Mouse (Mus musculus): Measurements from ENCODE around the gene Pik3r6.
A peak's percentile ranks its signal among the peaks of the same experiment; 100 is the strongest.

Pik3r6 gene

DNA sequence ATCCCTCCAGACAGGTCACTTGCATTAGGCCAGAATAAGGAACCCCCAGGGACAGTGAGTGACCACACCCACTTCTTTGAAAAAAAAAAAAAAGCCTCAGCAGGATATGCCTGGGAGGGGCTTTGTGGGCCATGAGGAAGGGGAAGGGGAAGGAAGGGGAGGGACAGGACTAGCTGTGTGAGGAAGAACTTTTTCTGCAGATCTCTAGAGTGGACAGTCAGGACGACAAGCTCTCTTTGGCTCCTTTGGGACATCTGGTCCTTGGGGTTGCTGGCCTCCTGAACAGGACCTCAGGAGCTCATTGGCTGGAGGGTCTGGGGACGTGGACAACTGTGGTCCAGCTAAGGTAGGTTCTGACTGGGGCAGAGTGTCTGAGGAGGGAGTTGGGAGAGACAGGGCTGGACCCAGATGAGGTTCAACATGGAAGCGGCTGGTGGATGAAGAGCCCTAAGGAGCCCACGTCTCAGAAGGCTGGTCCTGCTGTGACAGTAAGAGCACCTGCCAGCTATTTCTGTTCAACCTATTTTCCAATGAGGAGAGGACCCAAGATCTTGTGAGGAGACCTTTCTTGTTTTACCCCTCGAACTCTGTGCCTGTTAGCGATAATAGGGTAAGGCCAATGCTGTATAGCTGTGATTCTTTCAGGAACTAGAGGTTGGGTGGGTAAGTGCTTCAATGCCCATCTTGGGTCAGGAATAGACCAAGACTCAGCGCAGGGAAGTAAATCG is at the start of gene Pik3r6:
TSS of gene Pik3r6 (plus strand) at position 118 of the 728 bp plus-strand sequence.
- no peak for DNase-seq (ENCODE audit: low spot score)

DNA sequence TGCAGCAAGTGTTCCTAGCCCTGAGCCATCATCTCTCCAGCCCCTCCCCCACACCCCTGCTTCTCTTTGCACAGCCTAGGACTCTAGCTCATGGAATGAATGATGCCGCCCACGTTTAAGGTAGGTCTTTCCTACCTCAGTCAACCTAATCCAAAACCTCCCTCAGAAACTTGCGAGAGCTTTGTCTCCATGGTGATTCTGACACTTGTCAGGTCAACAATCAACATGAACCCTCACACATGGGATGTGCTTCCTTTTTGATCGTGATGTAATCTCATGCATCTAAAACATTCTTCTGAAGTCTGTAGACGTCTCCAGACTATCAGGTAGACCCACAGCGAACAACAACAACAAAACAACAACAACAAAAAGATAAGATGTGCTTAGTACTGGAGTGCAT is 49.5 kb upstream of the Pik3r6 start:
- DNase-seq (ENCODE audit: low spot score): no peak

DNA sequence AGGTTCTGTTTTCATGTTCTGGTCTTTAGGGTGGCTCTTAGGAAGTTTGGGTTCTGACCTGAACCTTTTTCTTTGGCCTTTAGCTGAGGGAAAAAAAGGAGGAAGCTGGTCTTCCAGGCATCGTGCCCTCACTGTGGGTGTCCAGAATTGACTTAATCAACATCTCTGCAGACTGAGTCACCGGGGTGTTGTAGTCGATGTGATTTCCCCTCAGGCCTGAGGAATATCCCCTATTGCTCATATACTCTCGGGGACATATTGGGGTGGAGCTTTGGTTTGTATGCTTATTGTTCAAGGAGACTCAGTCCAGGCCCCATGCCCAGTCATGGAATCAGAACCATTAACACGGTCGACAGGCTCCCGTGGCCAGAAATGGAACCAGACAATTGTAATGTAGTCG is 44.7 kb upstream of the Pik3r6 start:
- DNase-seq (ENCODE audit: low spot score): no peak

- DNase-seq (ENCODE audit: low spot score): no peak
These were observed 43.8 kb upstream of the Pik3r6 start for GRCm38 (mm10) chr11:68459021-68459420.

GRCm38 (mm10) chr11:68459486-68459885 is 43.3 kb upstream of the Pik3r6 start:
- no peak for DNase-seq (ENCODE audit: low spot score)

DNA sequence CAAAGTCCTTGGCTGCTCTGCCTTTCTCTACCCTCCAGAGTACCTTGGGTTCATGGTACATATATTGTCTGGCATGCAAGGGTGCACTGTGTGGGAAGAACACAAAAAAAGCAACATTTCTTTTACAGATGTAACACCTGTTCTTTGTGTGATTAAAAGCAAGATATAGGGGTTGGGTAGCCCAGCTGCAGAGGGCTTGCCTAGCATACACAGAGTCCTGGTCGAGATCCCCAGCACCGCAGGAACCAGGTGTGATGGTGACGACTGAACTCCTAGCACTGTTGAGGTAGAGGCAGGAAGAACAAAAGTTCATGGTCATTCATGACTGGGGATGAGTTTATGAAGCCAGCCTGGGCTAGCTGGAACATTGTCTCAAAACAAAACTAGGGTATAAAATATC is 40.1 kb upstream of the Pik3r6 start:
- no peak for DNase-seq (ENCODE audit: low spot score)

GRCm38 (mm10) chr11:68464260-68464659 is 38.6 kb upstream of the Pik3r6 start:
- no peak for DNase-seq (ENCODE audit: low spot score)

- no peak for DNase-seq (ENCODE audit: low spot score)
These were observed 37.7 kb upstream of the Pik3r6 start for GRCm38 (mm10) chr11:68465090-68465489.

DNA sequence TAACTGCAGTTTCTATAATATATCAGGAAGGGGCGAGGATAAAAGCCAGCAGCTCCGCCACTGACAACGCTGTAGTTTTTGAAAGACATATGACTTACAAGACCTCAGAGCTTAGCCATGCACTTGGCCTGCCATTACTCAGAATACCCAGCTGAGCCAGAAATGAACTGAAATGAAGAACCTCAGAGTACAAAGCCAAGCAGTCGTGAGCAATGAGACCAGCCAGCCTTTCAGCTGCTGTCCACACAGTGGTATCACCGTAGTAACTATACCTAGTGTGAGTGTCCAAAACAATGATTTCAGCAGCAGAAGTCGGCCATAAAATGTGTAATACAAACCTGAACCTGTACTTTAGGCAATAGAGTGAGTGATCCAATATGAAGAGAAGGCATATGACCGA is 35.4 kb upstream of the Pik3r6 start:
- no peak for DNase-seq (ENCODE audit: low spot score)

GRCm38 (mm10) chr11:68467962-68468612 is 34.7 kb upstream of the Pik3r6 start:
- DNase-seq (ENCODE audit: low spot score): no peak

DNA sequence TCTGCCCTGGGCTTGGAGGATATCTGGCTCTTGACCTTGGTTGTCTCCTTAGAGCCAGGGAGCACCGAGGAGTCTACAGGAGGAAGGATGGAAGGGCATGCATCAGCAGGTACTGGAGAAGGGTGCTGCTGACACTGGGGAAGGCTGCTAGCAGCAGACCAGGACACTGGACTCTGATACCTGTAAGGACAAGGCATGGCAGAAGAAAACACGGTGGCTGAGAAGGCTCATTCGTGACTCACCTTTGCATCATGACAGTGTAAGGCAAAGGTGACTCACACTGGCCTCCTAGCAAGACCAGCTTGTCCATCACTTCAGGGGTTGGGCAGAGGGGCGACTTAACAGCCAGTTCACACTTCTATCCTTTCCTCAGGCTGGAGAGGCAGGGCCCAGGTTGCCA is 33.9 kb upstream of the Pik3r6 start:
- no peak for DNase-seq (ENCODE audit: low spot score)

DNA sequence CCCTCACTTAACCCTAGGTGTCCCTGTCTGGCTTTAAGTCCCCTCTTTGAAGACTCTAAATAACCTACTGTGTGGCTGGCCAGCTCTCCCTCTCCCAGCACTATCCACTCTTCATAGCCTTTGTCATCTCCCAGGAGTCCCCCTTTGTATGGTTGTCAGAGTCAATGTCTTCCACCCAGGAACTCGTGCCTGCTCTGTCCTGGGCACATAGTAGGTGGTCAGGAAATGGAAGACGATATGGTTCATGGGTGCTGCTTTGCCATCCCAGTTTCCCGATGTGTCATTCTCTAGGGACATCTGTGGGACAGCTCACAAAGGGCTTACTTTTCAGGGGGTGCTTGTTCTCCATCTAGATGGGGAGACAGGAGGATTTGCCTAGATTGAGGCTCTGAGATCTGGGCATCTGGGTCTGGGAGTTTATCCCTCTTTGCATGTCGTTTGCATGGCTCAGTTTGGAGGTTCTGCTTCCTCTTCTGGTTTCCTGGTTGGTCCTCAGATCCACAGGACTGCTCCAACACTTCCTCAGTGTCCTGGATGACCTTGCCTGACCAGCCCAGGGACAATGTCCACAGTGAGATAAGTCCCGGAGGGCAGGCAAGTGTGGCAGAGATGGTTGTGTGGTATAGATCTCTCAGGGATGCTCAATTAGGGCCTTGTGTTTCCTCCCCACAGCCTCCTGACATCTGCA is 30.5 kb upstream of the Pik3r6 start:
- DNase-seq (ENCODE audit: low spot score): no peak

DNA sequence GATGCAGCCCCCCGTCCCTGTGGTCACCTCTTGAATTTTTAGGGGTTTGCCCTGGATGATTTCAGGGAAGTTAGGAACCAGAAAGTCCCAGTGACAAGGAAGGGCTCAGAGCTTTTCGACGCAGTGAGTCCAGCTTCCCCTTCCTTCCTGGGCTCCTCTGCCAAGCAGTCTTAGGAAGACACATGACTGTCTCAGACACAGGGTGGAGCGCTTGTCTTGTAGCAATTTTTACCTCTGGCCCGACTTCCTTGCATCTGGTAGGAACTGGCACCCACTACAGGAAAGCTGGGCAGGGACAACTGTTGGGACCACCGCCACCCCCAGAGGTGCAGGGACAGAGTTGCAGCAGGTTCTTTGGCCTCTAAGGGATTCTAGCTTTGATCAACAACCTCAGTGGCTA is 28.2 kb upstream of the Pik3r6 start:
- no peak for DNase-seq (ENCODE audit: low spot score)

GRCm38 (mm10) chr11:68475676-68476075 is 27.1 kb upstream of the Pik3r6 start:
- no peak for DNase-seq (ENCODE audit: low spot score)

DNA sequence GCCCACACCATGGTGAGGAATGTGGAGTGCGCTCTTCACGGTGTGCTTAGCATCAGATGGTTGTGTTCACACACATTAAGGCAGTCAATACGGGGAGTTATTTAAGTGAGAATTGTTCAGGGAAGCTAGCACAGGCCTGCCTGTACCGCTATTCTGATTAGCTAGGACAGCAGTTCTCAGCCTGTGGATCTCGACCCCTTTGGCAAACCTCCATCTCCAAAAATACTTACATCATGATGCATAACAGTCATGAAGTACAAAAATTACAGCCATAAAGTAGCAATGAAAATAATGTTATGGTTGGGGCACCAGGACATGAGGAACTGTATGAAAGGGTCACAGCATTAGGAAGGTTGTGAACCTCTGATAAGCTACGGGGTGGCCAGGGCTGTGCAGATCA is 25.2 kb upstream of the Pik3r6 start:
- no peak for DNase-seq (ENCODE audit: low spot score)

DNA sequence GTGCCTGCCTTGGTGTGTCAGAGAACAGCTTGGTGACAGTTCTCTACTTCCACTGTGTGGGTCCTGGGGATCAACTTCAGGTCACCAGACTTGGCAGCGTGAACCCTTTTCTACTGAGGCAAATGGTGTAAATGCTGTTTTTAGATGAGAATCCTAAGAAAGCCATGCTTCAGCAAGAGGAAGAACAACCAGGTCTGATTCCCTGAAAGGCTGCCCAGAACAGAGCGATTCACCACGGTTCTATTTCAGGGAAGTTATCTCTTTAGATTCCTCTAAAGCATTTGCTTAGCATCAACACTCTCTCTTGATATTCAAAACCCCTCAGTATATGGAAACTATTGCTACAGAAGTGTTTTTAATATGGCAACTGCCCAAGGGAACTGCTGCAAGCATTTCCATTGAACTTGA is 24.2 kb upstream of the Pik3r6 start:
- no peak for DNase-seq (ENCODE audit: low spot score)

- no peak for DNase-seq (ENCODE audit: low spot score)
These were observed 22.2 kb upstream of the Pik3r6 start for GRCm38 (mm10) chr11:68480660-68481059.

DNA sequence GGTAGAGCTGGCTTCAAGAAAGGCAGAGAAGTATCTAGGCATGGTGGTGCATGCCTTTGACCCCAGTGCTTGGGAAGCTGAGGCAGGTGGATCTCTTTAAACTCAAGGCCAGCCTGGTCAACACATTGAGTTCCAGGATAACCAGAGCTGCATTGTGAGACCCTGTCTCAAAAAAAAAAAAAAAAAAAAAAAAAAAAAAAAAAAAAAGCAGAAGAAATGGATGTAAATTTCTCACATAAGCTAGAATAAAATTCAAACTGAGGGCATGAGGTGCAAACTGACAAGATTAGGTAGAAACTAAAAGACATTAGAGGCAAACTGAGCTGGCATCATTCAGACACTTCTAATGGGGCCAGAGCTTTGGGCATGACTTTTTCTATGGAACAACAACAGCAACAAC is 20.8 kb upstream of the Pik3r6 start:
- DNase-seq (ENCODE audit: low spot score): no peak

DNA sequence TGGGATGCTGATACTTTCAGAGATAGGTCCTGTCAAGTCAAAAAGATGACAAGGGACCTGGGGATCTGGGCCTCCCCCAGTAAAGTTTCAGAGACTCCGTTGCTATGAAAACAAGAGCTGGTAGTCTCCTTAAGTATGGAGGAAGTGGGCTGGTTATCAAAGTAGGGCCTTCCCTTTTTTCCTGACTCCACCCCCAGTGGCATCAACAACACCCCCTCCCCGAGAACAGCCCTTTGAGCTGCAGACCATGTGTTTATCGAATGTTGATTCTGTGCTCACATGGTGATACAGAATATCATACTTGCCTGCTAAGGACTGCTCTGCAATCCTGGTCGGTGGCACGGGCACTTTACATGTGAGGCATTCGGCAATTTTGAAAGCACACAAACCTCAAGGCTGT is 19.6 kb upstream of the Pik3r6 start:
- DNase-seq (ENCODE audit: low spot score): no peak

DNA sequence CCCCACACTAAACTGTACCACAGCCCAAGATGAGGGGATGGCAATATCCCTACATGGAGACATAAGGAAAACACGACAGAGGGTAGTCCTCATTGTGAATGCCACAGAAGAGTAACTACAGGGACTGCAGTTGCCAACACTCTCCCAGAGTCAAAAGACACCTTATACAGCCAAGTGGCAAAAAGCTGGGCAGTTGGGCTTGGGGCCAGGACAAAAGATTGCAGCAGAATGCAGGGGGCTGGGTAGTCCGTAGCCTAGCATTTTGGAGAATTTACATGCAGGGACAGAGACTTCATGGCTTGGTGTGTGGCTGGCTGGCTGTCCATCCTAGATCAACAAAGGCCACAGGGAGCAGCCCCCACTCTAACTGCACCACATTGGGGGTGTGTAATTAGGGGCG is 18.4 kb upstream of the Pik3r6 start:
- no peak for DNase-seq (ENCODE audit: low spot score)

DNA sequence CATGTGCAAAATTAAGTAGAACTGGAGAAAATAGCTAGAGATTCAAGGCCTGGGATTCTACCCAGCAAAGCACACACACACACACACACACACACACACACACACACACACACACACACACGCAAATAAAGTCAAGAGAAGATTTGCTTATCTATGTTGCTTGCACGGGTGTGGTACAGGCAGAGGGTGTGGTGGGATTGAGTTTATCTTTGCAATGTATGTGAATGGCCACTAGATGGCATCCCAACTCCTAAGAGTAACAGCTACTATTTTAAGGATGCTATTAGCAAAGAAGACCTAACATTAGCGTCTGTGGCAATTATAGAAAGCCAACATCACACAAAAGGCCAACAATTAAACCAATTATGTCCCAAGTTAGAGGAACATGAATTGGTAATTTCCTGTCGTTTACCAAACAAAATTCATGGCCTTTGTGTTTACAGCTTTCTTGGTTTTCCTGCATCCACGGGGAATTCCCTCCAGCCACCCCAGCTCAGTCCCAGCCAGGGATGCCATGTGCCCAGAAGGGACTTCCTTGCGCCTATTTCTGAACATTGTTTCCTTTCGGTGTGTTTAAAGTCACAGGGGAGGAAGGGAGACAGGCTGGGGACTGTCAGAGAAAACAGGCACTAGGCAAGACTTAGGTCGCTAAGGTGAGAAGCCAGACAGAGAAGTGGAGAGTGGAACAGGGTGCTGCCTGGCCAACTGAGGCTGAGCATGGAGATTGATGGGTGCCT is 17.4 kb upstream of the Pik3r6 start:
- DNase-seq (ENCODE audit: low spot score): peak; percentile 42

DNA sequence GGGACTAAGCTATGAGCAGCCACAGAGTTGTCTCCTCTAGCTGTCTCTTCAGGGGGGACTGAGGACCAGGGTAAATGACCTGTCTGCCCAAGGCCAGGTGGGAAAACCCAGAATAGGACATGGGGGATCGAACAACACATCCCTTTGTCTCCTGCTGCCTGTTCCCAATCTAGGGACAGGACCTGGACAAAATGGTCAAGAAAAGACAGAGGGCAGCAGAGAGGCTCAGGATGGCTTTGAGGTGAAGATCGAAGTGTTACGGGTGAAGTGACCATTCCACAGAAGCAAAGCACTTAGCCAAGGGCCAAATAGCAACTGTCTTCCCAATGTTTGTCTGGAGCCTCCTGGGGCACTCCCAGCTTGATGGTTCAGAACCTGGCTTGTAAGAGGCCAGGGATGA is 16.7 kb upstream of the Pik3r6 start:
- no peak for DNase-seq (ENCODE audit: low spot score)

- DNase-seq (ENCODE audit: low spot score): no peak
These were observed 15.1 kb upstream of the Pik3r6 start for GRCm38 (mm10) chr11:68487720-68488119.

All from left cerebral cortex, adult 11 months (tissue).